Mouse (Mus musculus): ENCODE data around the gene Foxl1.

Gene Foxl1

GRCm38 (mm10) chr8:121093496-121093895 is 34.2 kb upstream of the Foxl1 start:
- DNase-seq, result no peak

GRCm38 (mm10) chr8:121104049-121104818 is 23.5 kb upstream of the Foxl1 start:
- DNase-seq, result peak in 1 of 2 experiments; percentile 64

GRCm38 (mm10) chr8:121107668-121108656 is 19.8 kb upstream of the Foxl1 start, which contains the start of gene Mthfsd:
TSS of gene Mthfsd (minus strand) at chr8:121108392.
- peak; percentile 98 to 99 for DNase-seq

- no peak for DNase-seq
Observed at GRCm38 (mm10) chr8:121108657-121109056, 19.1 kb upstream of the Foxl1 start.

GRCm38 (mm10) chr8:121111145-121111907 is 16.4 kb upstream of the Foxl1 start:
- DNase-seq, result no peak

- peak; percentile 95 to 96 for DNase-seq
Observed at GRCm38 (mm10) chr8:121113261-121113660, 14.5 kb upstream of the Foxl1 start.

GRCm38 (mm10) chr8:121115136-121115535 is 12.6 kb upstream of the Foxl1 start:
- no peak for DNase-seq

- DNase-seq, result peak; percentile 88 to 90
Observed at GRCm38 (mm10) chr8:121115948-121116347, 11.8 kb upstream of the Foxl1 start, which contains the start of gene Foxc2. TSS of gene Foxc2 (plus strand) at chr8:121116171.

GRCm38 (mm10) chr8:121116591-121117185 is 11.1 kb upstream of the Foxl1 start:
- no peak for DNase-seq

- no peak for DNase-seq
Observed at GRCm38 (mm10) chr8:121117186-121117651, 10.5 kb upstream of the Foxl1 start.

- no peak for DNase-seq
Observed at GRCm38 (mm10) chr8:121117906-121118305, 9.8 kb upstream of the Foxl1 start.

GRCm38 (mm10) chr8:121118634-121119420 is 8.9 kb upstream of the Foxl1 start:
- no peak for DNase-seq

GRCm38 (mm10) chr8:121119635-121120455 is 7.9 kb upstream of the Foxl1 start:
- DNase-seq, result no peak

GRCm38 (mm10) chr8:121120456-121121419 is 7.0 kb upstream of the Foxl1 start:
- no peak for DNase-seq

GRCm38 (mm10) chr8:121121704-121122103 is 6.0 kb upstream of the Foxl1 start:
- DNase-seq, result no peak

- no peak for DNase-seq
Observed at GRCm38 (mm10) chr8:121122368-121122767, 5.4 kb upstream of the Foxl1 start.

- no peak for DNase-seq
Observed at GRCm38 (mm10) chr8:121123113-121123512, 4.6 kb upstream of the Foxl1 start.

- DNase-seq, result no peak
Observed at GRCm38 (mm10) chr8:121124547-121125239, 3.0 kb upstream of the Foxl1 start.

Measured in lung, adult 18-20 months (tissue).